Mouse (Mus musculus) lung, embryonic 15.5 days (tissue): Measurements from ENCODE around the gene Mia2. TPM values are rescaled to one million over a fixed set of nuclear protein-coding genes. Genes with fewer than 3 reads are reported as not detected.
A peak's percentile ranks its signal among the peaks of the same experiment; 100 is the strongest.
"Not testable (repeated sequence)": the region's sequence is repeated elsewhere in the genome, so short reads cannot be mapped to it uniquely, and the experiment has no call there.

Experiments
- ATAC-seq: fragments of 200-750 bp; cut with Nextera tagmentation; 2 replicates; pipeline ENCODE4 v1.8.0; 2017; ENCODE audit warnings: moderate number of reproducible peaks, borderline replicate concordance; ENCODE audit not compliant: low FRiP score, low TSS enrichment; ENCODE audit errors: extremely low read depth
- H3K27ac ChIP-seq: fragments of 300-500 bp; sonication (generic); 2 replicates; pipeline ENCODE4 v1.5.1; 2015; ENCODE audit warnings: moderate library complexity, mild to moderate bottlenecking, inconsistent platforms
- H3K27me3 ChIP-seq: fragments of 300-500 bp; sonication (generic); 2 replicates; pipeline ENCODE4 v1.6.1; 2015; ENCODE audit warnings: inconsistent platforms
- H3K36me3 ChIP-seq: fragments of 300-500 bp; sonication (generic); 2 replicates; pipeline ENCODE4 v1.6.1; 2015; ENCODE audit warnings: inconsistent platforms
- H3K4me1 ChIP-seq: fragments of 300-500 bp; sonication (generic); 2 replicates; pipeline ENCODE4 v1.6.1; 2015; ENCODE audit warnings: inconsistent platforms
- H3K4me2 ChIP-seq: fragments of 300-500 bp; sonication (generic); 2 replicates; pipeline ENCODE4 v1.6.1; 2015; ENCODE audit warnings: inconsistent platforms, mild to moderate bottlenecking, moderate library complexity
- H3K4me3 ChIP-seq: fragments of 300-500 bp; sonication (generic); 2 replicates; pipeline ENCODE4 v1.5.1; 2015; ENCODE audit warnings: mild to moderate bottlenecking, inconsistent platforms
- H3K9ac ChIP-seq: fragments of 300-500 bp; sonication (generic); 2 replicates; pipeline ENCODE4 v1.6.1; 2015; ENCODE audit warnings: inconsistent platforms
- H3K9me3 ChIP-seq: fragments of 300-500 bp; sonication (generic); 2 replicates; pipeline ENCODE4 v1.6.1; 2016; ENCODE audit warnings: inconsistent platforms
- WGBS: fragments of 180-500 bp; shearing (Covaris S2); methylation state at CpG from one replicate; pipeline ENCODE4 v1.1.7; 2015; 5-methylcytosine and 5-hydroxymethylcytosine counted together
- microRNA-seq: library from miRNA; unstranded; fragments of <30 nt; microRNA quantifications from one replicate; pipeline ENCODE4, GENCODE M21; 2016
- polyA plus RNA-seq: library from polyadenylated mRNA; unstranded; fragments of >200 nt; fragmentation: Nextera tagmentation; extraction: Ambion mirVana; gene quantifications from 2 replicates; pipeline ENCODE4 v1.2.1, GENCODE M21; 2015

Mia2 gene
- polyA plus RNA-seq, 1 experiment from 2014 or later, result 59.9 TPM

DNA sequence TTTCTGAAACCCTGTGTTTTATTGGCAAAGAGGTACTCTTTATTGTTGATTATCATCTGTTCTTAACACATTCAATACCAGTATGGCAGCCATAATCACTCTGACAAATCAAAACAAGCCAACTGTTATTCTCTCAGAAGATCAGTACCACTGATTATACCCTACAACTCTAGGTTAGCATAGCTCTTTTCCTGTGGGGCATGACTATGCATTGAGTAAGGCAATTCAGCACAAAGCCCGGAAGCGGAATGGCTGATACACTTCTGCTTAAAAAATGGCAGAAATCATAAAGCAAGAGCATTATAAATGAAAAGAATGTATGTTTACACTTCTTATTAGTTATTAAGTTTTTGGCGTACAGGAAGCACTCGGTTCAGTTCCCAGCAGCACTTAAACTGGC lies 120.6 kb downstream of the Mia2 start:
- Histone ChIP-seq H3K9me3 (no peaks in the 10 kb centered on the region), H3K4me3 (no peak overlapping the region), H3K27ac (no peak overlapping the region), H3K4me1 (peaks cover 15% of the 10 kb centered on the region), H3K27me3 (no peaks in the 10 kb centered on the region), H3K9ac (no peak overlapping the region), H3K4me2 (no peak overlapping the region), H3K36me3 (no peaks in the 10 kb centered on the region)
- ATAC-seq, result no peak
- WGBS, result 91% methylated on average over 4 of the region's 4 CpGs

GRCm38 (mm10) chr12:59216676-59217266 lies 121.2 kb downstream of the Mia2 start:
- H3K9me3 ChIP-seq, result no peaks in the 10 kb centered on the region
- H3K4me3 ChIP-seq, result no peak overlapping the region
- no peak overlapping the region for H3K27ac ChIP-seq
- no peak for ATAC-seq
- no peaks in the 10 kb centered on the region for H3K27me3 ChIP-seq
- H3K9ac ChIP-seq, result no peak overlapping the region
- no peak overlapping the region for H3K4me2 ChIP-seq
- WGBS, result 73% methylated on average over 6 of the region's 6 CpGs
- H3K4me1 ChIP-seq, result peaks cover 15% of the 10 kb centered on the region
- H3K36me3 ChIP-seq, result no peaks in the 10 kb centered on the region

DNA sequence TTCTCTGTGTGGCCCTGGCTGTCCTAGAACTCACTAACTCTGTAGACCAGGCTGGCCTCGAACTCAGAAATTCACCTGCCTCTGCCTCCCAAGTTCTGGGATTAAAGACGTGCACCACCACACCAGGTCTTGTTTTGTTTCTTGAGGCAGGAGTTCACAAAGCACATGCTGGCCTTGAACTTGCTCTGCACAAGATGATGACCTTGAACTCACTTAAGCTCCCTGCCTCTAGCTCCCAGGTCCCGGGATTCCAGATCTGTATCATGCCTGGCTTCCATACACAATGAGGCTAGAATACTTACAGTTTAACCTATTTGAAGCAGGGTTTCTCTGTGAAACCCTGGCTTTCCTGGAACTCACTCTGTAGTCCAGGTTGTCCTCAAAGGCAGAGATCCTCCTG lies 121.7 kb downstream of the Mia2 start:
- H3K4me3 ChIP-seq, result no peak overlapping the region
- no peak overlapping the region for H3K9ac ChIP-seq
- H3K27me3 ChIP-seq, result no peaks in the 10 kb centered on the region
- H3K4me2 ChIP-seq, result peak overlapping the region; percentile 92; the same call in 1 of the 2 replicates
- no peak for ATAC-seq
- no peak overlapping the region for H3K27ac ChIP-seq
- no peaks in the 10 kb centered on the region for H3K9me3 ChIP-seq
- WGBS, result 80% methylated on average over 3 of the region's 3 CpGs
- peaks cover 15% of the 10 kb centered on the region for H3K4me1 ChIP-seq
- no peaks in the 10 kb centered on the region for H3K36me3 ChIP-seq

DNA sequence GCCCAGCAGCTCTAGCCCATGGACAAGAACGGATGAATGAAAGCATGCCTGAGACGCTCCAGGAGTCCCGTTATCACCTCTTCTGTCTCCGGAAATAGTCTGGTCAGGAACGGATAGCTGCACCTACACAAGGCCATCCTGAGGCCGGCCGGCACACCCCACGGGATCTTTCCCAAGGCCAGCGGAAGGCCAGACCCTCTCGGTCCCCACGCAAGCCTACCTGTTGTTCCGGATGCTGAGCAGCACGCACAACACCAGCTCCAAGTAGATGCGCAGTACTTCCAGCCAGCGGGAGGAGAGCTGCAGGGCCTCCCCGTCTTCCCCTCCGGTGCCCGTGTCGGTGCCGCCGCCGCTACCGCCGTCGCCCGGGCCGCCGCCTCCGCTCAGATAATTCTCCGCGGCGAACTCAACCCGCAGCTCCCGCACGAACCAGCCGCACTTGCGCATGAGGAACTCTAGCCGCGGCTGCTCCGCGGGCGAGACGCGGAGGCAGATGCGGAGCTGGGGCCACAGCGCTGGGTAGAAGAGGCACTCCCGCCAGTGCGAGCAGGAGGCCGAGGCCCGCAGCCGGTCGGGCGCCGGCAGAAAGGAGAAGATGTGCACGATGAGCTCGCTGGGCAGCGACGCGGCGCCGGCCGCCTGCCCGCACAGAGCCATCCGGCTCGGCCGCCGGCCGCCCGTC lies 123.2 kb downstream of the Mia2 start:
- peaks cover 15% of the 10 kb centered on the region for H3K4me1 ChIP-seq
- WGBS, result 0% methylated on average over 59 of the region's 69 CpGs
- peak overlapping the region; percentile 96 for H3K27ac ChIP-seq
- H3K4me2 ChIP-seq, result peak overlapping the region; percentile 92
- H3K27me3 ChIP-seq, result no peaks in the 10 kb centered on the region
- H3K36me3 ChIP-seq, result no peaks in the 10 kb centered on the region
- H3K9ac ChIP-seq, result peak overlapping the region; percentile 72
- H3K4me3 ChIP-seq, result peak overlapping the region; percentile 96
- no peaks in the 10 kb centered on the region for H3K9me3 ChIP-seq
- peak; percentile 4; the same call in 1 of the 2 replicates for ATAC-seq

- H3K27ac ChIP-seq, result peak within 1 kb of the TSS; percentile 96
- WGBS, result under 1% methylated on average over 105 of the region's 109 CpGs
- ATAC-seq, result peak; percentile 99
- peaks cover 15% of the 10 kb centered on the region for H3K4me1 ChIP-seq
- no peaks in the 10 kb centered on the region for H3K36me3 ChIP-seq
- peak within 1 kb of the TSS; percentile 96 for H3K4me3 ChIP-seq
- peak within 1 kb of the TSS; percentile 92 for H3K4me2 ChIP-seq
- H3K9ac ChIP-seq, result peak within 1 kb of the TSS; percentile 72
- H3K9me3 ChIP-seq, result no peaks in the 10 kb centered on the region
- no peaks in the 10 kb centered on the region for H3K27me3 ChIP-seq
Observed at GRCm38 (mm10) chr12:59219325-59220225, 124.0 kb downstream of the Mia2 start, which contains the start of gene Fbxo33. Gene Fbxo33 (minus strand): TSS chr12:59219725.

DNA sequence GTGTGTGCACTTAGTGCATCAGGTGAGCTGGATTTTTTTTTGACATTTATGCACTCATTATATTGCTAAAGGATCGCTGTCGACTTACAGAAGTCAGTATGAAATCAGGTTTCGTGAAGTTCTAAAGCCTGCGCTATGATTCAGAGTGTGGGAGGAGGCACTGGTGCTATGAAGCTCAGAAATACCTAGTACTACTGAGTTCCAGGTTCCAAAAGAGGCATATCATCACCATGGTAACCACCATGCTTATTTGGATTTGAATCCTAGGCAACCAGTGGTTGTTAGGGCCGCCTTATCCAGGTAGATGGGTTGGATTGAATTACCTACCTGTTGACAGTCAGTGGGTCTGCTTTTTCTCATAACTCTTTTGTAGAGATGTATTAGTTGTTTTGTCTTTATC lies 132.8 kb downstream of the Mia2 start:
- 83% methylated on average over 5 of the region's 5 CpGs for WGBS
- no peak overlapping the region for H3K9ac ChIP-seq
- H3K9me3 ChIP-seq, result no peaks in the 10 kb centered on the region
- no peak overlapping the region for H3K4me2 ChIP-seq
- no peak for ATAC-seq
- no peak overlapping the region for H3K27ac ChIP-seq
- H3K36me3 ChIP-seq, result no peaks in the 10 kb centered on the region
- H3K4me1 ChIP-seq, result no peaks in the 10 kb centered on the region
- no peaks in the 10 kb centered on the region for H3K27me3 ChIP-seq
- no peak overlapping the region for H3K4me3 ChIP-seq

DNA sequence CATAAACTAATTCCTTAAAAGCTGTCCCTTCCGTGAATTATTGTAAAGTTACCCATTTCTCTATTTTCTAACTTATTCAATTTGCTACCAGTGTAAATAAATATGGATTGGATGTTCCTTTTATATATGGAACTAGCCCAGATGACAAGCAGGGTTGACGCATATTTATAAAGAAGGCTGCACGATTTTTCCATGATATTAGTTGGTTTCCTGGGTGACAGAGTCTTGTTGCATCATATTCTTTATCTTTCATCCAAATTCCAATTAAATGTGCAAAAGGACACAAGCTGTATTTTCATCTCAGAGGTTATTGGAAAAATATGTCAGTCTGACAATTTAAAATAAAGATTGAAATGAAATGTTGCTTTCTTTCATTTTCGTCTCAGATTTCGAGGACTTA lies 142.8 kb downstream of the Mia2 start:
- no peaks in the 10 kb centered on the region for H3K9me3 ChIP-seq
- no peak overlapping the region for H3K9ac ChIP-seq
- H3K36me3 ChIP-seq, result no peaks in the 10 kb centered on the region
- no peak overlapping the region for H3K27ac ChIP-seq
- WGBS, result 78% methylated on average over 5 of the region's 5 CpGs
- H3K4me1 ChIP-seq, result no peaks in the 10 kb centered on the region
- no peak for ATAC-seq
- no peak overlapping the region for H3K4me2 ChIP-seq
- H3K27me3 ChIP-seq, result no peaks in the 10 kb centered on the region
- H3K4me3 ChIP-seq, result no peak overlapping the region

GRCm38 (mm10) chr12:59241031-59241430 lies 145.4 kb downstream of the Mia2 start:
- not testable (repeated sequence) for ATAC-seq

More at GRCm38 (mm10) chr12:59241031-59241430, 145.4 kb downstream of the Mia2 start:
- not testable (repeated sequence) for H3K9ac ChIP-seq, H3K4me3 ChIP-seq, H3K27me3 ChIP-seq, H3K9me3 ChIP-seq, H3K36me3 ChIP-seq, H3K4me1 ChIP-seq, H3K4me2 ChIP-seq, H3K27ac ChIP-seq
- WGBS, result 82% methylated on average over 8 of the region's 8 CpGs

Small RNAs within 50 kb of the gene (microRNA-seq; reads per million reads assigned to microRNA genes)
- not detected for gene Gm27284

Other genes with a start within 250 kb of the Mia2 start
- 64.0 and 65.6 TPM in 2 replicates for gene Sec23a, start 83.8 kb upstream of the Mia2 start, polyA plus RNA-seq
- gene Gemin2, start 82.4 kb upstream of the Mia2 start, polyA plus RNA-seq, result 29.3 and 31.5 TPM in 2 replicates
- gene Trappc6b, start 34.3 kb upstream of the Mia2 start, polyA plus RNA-seq, result 87.8 and 92.5 TPM in 2 replicates
- gene Pnn, start 28.9 kb upstream of the Mia2 start, polyA plus RNA-seq, result 96.1 and 105 TPM in 2 replicates
- 7.8 and 8.0 TPM in 2 replicates for gene Fbxo33, start 123.9 kb downstream of the Mia2 start, polyA plus RNA-seq